Mouse (Mus musculus): ENCODE measurements at regions not wholly inside any gene's neighbourhood (a gene's known extent, or its start where the extent isn't known, plus 50 kb on each side); places are given as distances from the start of the nearest gene placed in this dataset.

DNA sequence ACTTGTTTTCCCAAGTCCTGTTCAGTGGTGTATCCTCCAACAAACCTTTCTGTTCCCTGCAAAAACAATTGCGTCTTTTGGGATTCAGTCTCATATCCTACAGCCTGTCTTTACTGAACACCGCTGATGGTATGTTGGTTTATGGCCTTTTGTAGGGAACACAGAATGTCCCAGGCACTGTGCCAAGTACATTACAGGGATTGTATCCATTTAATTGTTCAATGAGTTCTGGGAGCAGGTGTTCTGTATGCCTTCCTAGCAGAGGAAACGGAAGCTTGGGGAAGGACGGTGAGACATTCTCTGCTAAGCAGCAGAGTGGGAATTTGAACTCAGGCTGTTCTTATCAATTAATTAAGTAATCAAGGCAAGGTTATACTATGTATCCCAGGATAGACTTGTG lies 164.5 kb upstream of the Nlrp1b start:
- Histone ChIP-seq H3K27me3 (ENCODE audit: control insufficient read depth in 1 of 2, insufficient read depth in 2 of 2, low read length in 2 of 2) (no peaks in the 10 kb centered on the region), H3K9me3 (replicated peaks; ENCODE audit: insufficient read depth, low read length) (no peaks in the 10 kb centered on the region), H3K79me2 (ENCODE audit: control insufficient read depth, insufficient read depth, low read length, poor library complexity) (no peaks in the 10 kb centered on the region), H3K9ac (ENCODE audit: control insufficient read depth, low read depth, low read length, poor library complexity, severe bottlenecking) (no peak overlapping the region), H3K4me3 (ENCODE audit: control insufficient read depth in 1 of 2, insufficient read depth in 1 of 2, low read depth in 2 of 2, low read length in 2 of 2) (no peak overlapping the region), H3K27ac (ENCODE audit: control insufficient read depth, low read depth, low read length) (no peak overlapping the region), H3K4me1 (ENCODE audit: control insufficient read depth in 1 of 2, insufficient read depth in 2 of 2, low read length in 2 of 2) (no peaks in the 10 kb centered on the region), H3K36me3 (ENCODE audit: control insufficient read depth in 1 of 2, insufficient read depth in 2 of 2, low read length in 2 of 2) (no peaks in the 10 kb centered on the region)
- no peak for DNase-seq (ENCODE audit: low read depth, low spot score)
- TF ChIP-seq ZNF384 (IDR thresholded peaks at IDR 0.05; ENCODE audit: low read depth, low read length) (no peak), UBTF (IDR thresholded peaks at IDR 0.05; ENCODE audit: borderline replicate concordance, insufficient read depth, low read depth, low read length) (no peak), CTCF (IDR thresholded peaks at IDR 0.05 in 2 of 3, conservative IDR thresholded peaks at IDR 0.05 in 1 of 3; ENCODE audit: control insufficient read depth in 1 of 3, insufficient read depth in 1 of 3, low read depth in 2 of 3, low read length in 3 of 3, poor library complexity in 1 of 3, severe bottlenecking in 1 of 3) (no peak)

DNA sequence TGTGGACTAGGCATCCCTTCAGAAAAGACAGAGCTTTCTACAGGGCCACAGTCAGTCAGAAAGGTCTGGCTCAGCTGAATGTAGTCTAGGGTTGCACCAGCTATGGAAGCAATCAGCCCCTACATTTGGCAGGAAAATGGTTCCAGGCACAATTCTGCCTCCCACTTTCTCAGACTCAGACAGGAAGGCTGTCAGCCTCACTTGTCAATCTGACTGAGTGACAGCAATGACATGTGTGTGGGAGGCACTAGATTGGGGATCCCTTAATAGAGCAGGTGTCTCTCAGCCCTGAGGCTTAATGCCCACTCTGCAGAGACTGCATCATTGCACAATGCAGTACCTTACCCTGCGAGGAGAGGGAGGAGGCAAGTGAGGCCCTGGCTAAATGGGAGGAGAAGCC lies 165.1 kb upstream of the Nlrp1b start:
- H3K4me3 ChIP-seq (ENCODE audit: control insufficient read depth in 1 of 2, insufficient read depth in 1 of 2, low read depth in 2 of 2, low read length in 2 of 2): no peak overlapping the region
- H3K79me2 ChIP-seq (ENCODE audit: control insufficient read depth, insufficient read depth, low read length, poor library complexity): no peaks in the 10 kb centered on the region
- H3K9ac ChIP-seq (ENCODE audit: control insufficient read depth, low read depth, low read length, poor library complexity, severe bottlenecking): no peak overlapping the region
- H3K9me3 ChIP-seq (replicated peaks; ENCODE audit: insufficient read depth, low read length): no peaks in the 10 kb centered on the region
- no peaks in the 10 kb centered on the region for H3K36me3 ChIP-seq (ENCODE audit: control insufficient read depth in 1 of 2, insufficient read depth in 2 of 2, low read length in 2 of 2)
- TF ChIP-seq CTCF (IDR thresholded peaks at IDR 0.05 in 2 of 3, conservative IDR thresholded peaks at IDR 0.05 in 1 of 3; ENCODE audit: control insufficient read depth in 1 of 3, insufficient read depth in 1 of 3, low read depth in 2 of 3, low read length in 3 of 3, poor library complexity in 1 of 3, severe bottlenecking in 1 of 3): no peak
- no peak for TF ChIP-seq UBTF (IDR thresholded peaks at IDR 0.05; ENCODE audit: borderline replicate concordance, insufficient read depth, low read depth, low read length)
- TF ChIP-seq EP300 (IDR thresholded peaks at IDR 0.05; ENCODE audit: low read depth in 1 of 2, low read length in 2 of 2): no peak
- no peak for TF ChIP-seq HCFC1 (IDR thresholded peaks at IDR 0.05; ENCODE audit: low read depth, low read length)
- no peak for TF ChIP-seq POLR2A (IDR thresholded peaks at IDR 0.05; ENCODE audit: control insufficient read depth in 1 of 2, insufficient read depth in 1 of 2, low read depth in 1 of 2, low read length in 2 of 2, poor library complexity in 1 of 2)
- no peak for TF ChIP-seq E2F4 (IDR thresholded peaks at IDR 0.05; ENCODE audit: borderline replicate concordance, low read depth, low read length)
- TF ChIP-seq TBP (IDR thresholded peaks at IDR 0.05; ENCODE audit: low read depth, low read length): no peak
- TF ChIP-seq BHLHE40 (IDR thresholded peaks at IDR 0.05; ENCODE audit: borderline replicate concordance, low read depth, low read length): no peak
- no peak for TF ChIP-seq NRF1 (IDR thresholded peaks at IDR 0.05; ENCODE audit: insufficient read depth, low read depth, low read length, poor library complexity, severe bottlenecking)
- no peak for TF ChIP-seq TCF12 (IDR thresholded peaks at IDR 0.05; ENCODE audit: low read depth, low read length)
- TF ChIP-seq MXI1 (IDR thresholded peaks at IDR 0.05; ENCODE audit: low read depth, low read length): no peak
- no peak for TF ChIP-seq MYC (IDR thresholded peaks at IDR 0.05; ENCODE audit: low read depth, low read length)
- TF ChIP-seq NELFE (IDR thresholded peaks at IDR 0.05; ENCODE audit: low read depth, low read length): no peak
- no peak for TF ChIP-seq ZMIZ1 (IDR thresholded peaks at IDR 0.05; ENCODE audit: low read depth, low read length)
- no peaks in the 10 kb centered on the region for H3K27me3 ChIP-seq (ENCODE audit: control insufficient read depth in 1 of 2, insufficient read depth in 2 of 2, low read length in 2 of 2)
- no peak overlapping the region for H3K27ac ChIP-seq (ENCODE audit: control insufficient read depth, low read depth, low read length)
- no peaks in the 10 kb centered on the region for H3K4me1 ChIP-seq (ENCODE audit: control insufficient read depth in 1 of 2, insufficient read depth in 2 of 2, low read length in 2 of 2)
- no peak for DNase-seq (ENCODE audit: low read depth, low spot score)
